Mouse (Mus musculus) lung, postnatal 0 days (tissue): ENCODE data around the gene Lgals4.

Source experiments
- CTCF ChIP-seq: IDR thresholded peaks from 2 replicates; pipeline ENCODE4 v1.5.1; 2016; ENCODE audit warnings: antibody characterized with exemption, mild to moderate bottlenecking
- EP300 ChIP-seq: IDR thresholded peaks from 2 replicates; pipeline ENCODE4 v1.6.1; 2016; ENCODE audit warnings: antibody characterized with exemption, mild to moderate bottlenecking, control low read depth

- TF ChIP-seq CTCF (no peak), EP300 (no peak)
These were observed 1.5 kb upstream of the Lgals4 start for GRCm38 (mm10) chr7:28832137-28832536.
